ENCODE assay signal across 9 mouse cellular contexts in genomic region chr16:6018639-6019038, GRCm38 (mm10).
DNase-seq lines count a peak whose midpoint lies in the region; ATAC-seq lines count a peak whose summit lies in the region.
"Had no signal": no experiment of that assay in that cellular context is flagged by ENCODE, and none has a peak within 500 bp of the region (broad histone marks: within the 10 kb centered on the region; RNA-seq: fewer than 3 reads in every experiment).

No protein-coding gene starts in this region.

- no peak for ATAC-seq in liver, embryonic 12.5 days
- 0 out of 2 replicates have a peak, but pooled peaks have one; percentile 27 for ATAC-seq in forebrain, embryonic 12.5 days (ENCODE audit: low FRiP score)
- no peak for ATAC-seq in midbrain, embryonic 14.5 days (ENCODE audit: low FRiP score, low TSS enrichment)

- H3K9ac ChIP-seq in liver, embryonic 12.5 days = no peak overlapping the region
- no peak overlapping the region for H3K9ac ChIP-seq in forebrain, embryonic 12.5 days
- no peak overlapping the region for H3K9ac ChIP-seq in midbrain, embryonic 14.5 days (replicated peaks; ENCODE audit: low read length)

- no peak overlapping the region for H3K27ac ChIP-seq in liver, embryonic 12.5 days
- H3K27ac ChIP-seq in forebrain, embryonic 12.5 days = no peak overlapping the region
- no peak overlapping the region for H3K27ac ChIP-seq in midbrain, embryonic 14.5 days (replicated peaks; ENCODE audit: low read depth, low read length)
- H3K27ac ChIP-seq: macrophage had no signal

- H3K4me2 ChIP-seq in liver, embryonic 12.5 days = no peak overlapping the region
- no peak overlapping the region for H3K4me2 ChIP-seq in forebrain, embryonic 12.5 days
- no peak overlapping the region for H3K4me2 ChIP-seq in midbrain, embryonic 14.5 days (ENCODE audit: low read length)

- H3K4me3 ChIP-seq in liver, embryonic 12.5 days = no peak overlapping the region
- no peak overlapping the region for H3K4me3 ChIP-seq in forebrain, embryonic 12.5 days (replicated peaks)
- no peak overlapping the region for H3K4me3 ChIP-seq in midbrain, embryonic 14.5 days (replicated peaks; ENCODE audit: low read depth, low read length)

- WGBS in liver, embryonic 12.5 days (ENCODE audit: insufficient replicate concordance) = 29% methylated on average over 5 of the region's 5 CpGs
- WGBS in forebrain, embryonic 12.5 days = 48% methylated on average over 5 of the region's 5 CpGs
- WGBS in midbrain, embryonic 14.5 days = 49% methylated on average over 5 of the region's 5 CpGs

- H3K9me3 ChIP-seq in liver, embryonic 12.5 days (replicated peaks) = no peaks in the 10 kb centered on the region
- no peaks in the 10 kb centered on the region for H3K9me3 ChIP-seq in forebrain, embryonic 12.5 days
- H3K9me3 ChIP-seq in midbrain, embryonic 14.5 days (ENCODE audit: control insufficient read depth, low read length) = no peaks in the 10 kb centered on the region

- no peaks in the 10 kb centered on the region for H3K36me3 ChIP-seq in liver, embryonic 12.5 days
- H3K36me3 ChIP-seq in forebrain, embryonic 12.5 days (replicated peaks) = no peaks in the 10 kb centered on the region
- no peaks in the 10 kb centered on the region for H3K36me3 ChIP-seq in midbrain, embryonic 14.5 days (ENCODE audit: control insufficient read depth, insufficient read depth, low read length)

- DNase-seq in liver = peak; percentile 51
- peak; percentile 22 for DNase-seq in c-Kit-positive CD71-negative TER-119-negative erythroid progenitor cells, embryonic 14.5 days (ENCODE audit: low read depth)
- DNase-seq in induced T-regulatory cell, adult 2 months (ENCODE audit: low read depth) = peak; percentile 3
- DNase-seq in left cerebral cortex, adult 8-10 months (ENCODE audit: low spot score in 2 of 2) = peak; percentile 67 to 74
- DNase-seq in midbrain, embryonic 14.5 days = peak; percentile 91
- peak; percentile 29 for DNase-seq in urinary bladder, postnatal 25 days (ENCODE audit: low spot score)

- H3K27me3 ChIP-seq in liver, embryonic 12.5 days (replicated peaks) = no peaks in the 10 kb centered on the region
- H3K27me3 ChIP-seq in forebrain, embryonic 12.5 days = peaks cover 2% of the 10 kb centered on the region; the same call in 1 of the 2 replicates
- H3K27me3 ChIP-seq in midbrain, embryonic 14.5 days (ENCODE audit: control insufficient read depth, insufficient read depth, low read length) = no peaks in the 10 kb centered on the region

- no peaks in the 10 kb centered on the region for H3K4me1 ChIP-seq in liver, embryonic 12.5 days
- no peaks in the 10 kb centered on the region for H3K4me1 ChIP-seq in forebrain, embryonic 12.5 days
- 0 out of 2 replicates have a peak, but pooled peaks cover 6% of the 10 kb centered on the region for H3K4me1 ChIP-seq in midbrain, embryonic 14.5 days (ENCODE audit: control insufficient read depth, insufficient read depth, low read length)

Comparison
In these comparisons a context has a peak if more than half of its experiments do, and no peak if none do; other contexts are left out.
1. DNase-seq: peak in every context shown above with its lines; median percentile 91 in midbrain, embryonic 14.5 days; 70 in left cerebral cortex, adult 8-10 months; 51 in liver; 29 in urinary bladder, postnatal 25 days; 22 in c-Kit-positive CD71-negative TER-119-negative erythroid progenitor cells, embryonic 14.5 days; 3 in induced T-regulatory cell, adult 2 months.